8 mouse cellular contexts compared by ENCODE assay signal in genomic region chr17:21534460-21535095, GRCm38 (mm10). TPM values are rescaled to one million over a fixed set of nuclear protein-coding genes. Genes with fewer than 3 reads are reported as not detected.
A peak's percentile ranks its signal among the peaks of the same experiment; 100 is the strongest.
DNase-seq lines count a peak whose midpoint lies in the region; ATAC-seq and TF ChIP-seq lines count a peak whose summit lies in the region.

No protein-coding gene starts in this region.

- no peaks in the 10 kb centered on the region for H3K36me3 ChIP-seq in embryonic facial prominence, embryonic 15.5 days
- no peaks in the 10 kb centered on the region for H3K36me3 ChIP-seq in hindbrain, embryonic 10.5 days
- H3K36me3 ChIP-seq in stomach, postnatal 0 days (ENCODE audit: control insufficient read depth, insufficient read depth, low read length) = no peaks in the 10 kb centered on the region

- peak overlapping the region; percentile 99 for H3K4me3 ChIP-seq in bone marrow macrophage, adult 2 months (ENCODE audit: insufficient read depth, low read length)
- peak overlapping the region; percentile 59 for H3K4me3 ChIP-seq in embryonic facial prominence, embryonic 15.5 days (replicated peaks)
- no peak overlapping the region for H3K4me3 ChIP-seq in hindbrain, embryonic 10.5 days
- H3K4me3 ChIP-seq in stomach, postnatal 0 days (ENCODE audit: low read depth, low read length) = no peak overlapping the region

- peaks cover 26% of the 10 kb centered on the region for H3K4me1 ChIP-seq in bone marrow macrophage, adult 2 months (ENCODE audit: control insufficient read depth, insufficient read depth, low read length)
- H3K4me1 ChIP-seq in embryonic facial prominence, embryonic 15.5 days = peaks cover 19% of the 10 kb centered on the region
- peaks cover 24% of the 10 kb centered on the region for H3K4me1 ChIP-seq in hindbrain, embryonic 10.5 days (replicated peaks)
- no peaks in the 10 kb centered on the region; the same call in 1 of the 2 replicates for H3K4me1 ChIP-seq in stomach, postnatal 0 days (replicated peaks; ENCODE audit: control insufficient read depth, insufficient read depth)

- peak; percentile 77 for DNase-seq in layer of hippocampus, adult 11-12 months (ENCODE audit: low spot score)
- no peak for DNase-seq in layer of hippocampus, postnatal 36 days
- DNase-seq in hindbrain, embryonic 10.5 days (ENCODE audit: low spot score) = peak; percentile 3
- DNase-seq in left cerebral cortex, adult 18-20 months (ENCODE audit: low spot score in 2 of 2) = peak; percentile 17 to 34
- no peak for DNase-seq in stomach, postnatal 0 days (ENCODE audit: low spot score)

- no peak for TF ChIP-seq POLR2A in bone marrow macrophage, adult 2 months (IDR thresholded peaks at IDR 0.05; ENCODE audit: borderline replicate concordance, low read depth, low read length)

- no peak for ATAC-seq in embryonic facial prominence, embryonic 15.5 days (ENCODE audit: insufficient number of reproducible peaks, low FRiP score, low TSS enrichment, low read depth)
- ATAC-seq in megakaryocyte-erythroid progenitor cell, adult 5-6 weeks (replicated peaks; ENCODE audit: low FRiP score, low TSS enrichment, poor library complexity, severe bottlenecking) = peak; percentile 45
- ATAC-seq in stomach, postnatal 0 days (ENCODE audit: low FRiP score, low TSS enrichment) = peak; percentile 57

- no peak for TF ChIP-seq EP300 in stomach, postnatal 0 days (optimal IDR thresholded peaks at IDR 0.05)

- WGBS in embryonic facial prominence, embryonic 15.5 days = 14% methylated on average over 4 of the region's 4 CpGs
- WGBS in hindbrain, embryonic 10.5 days = 22% methylated on average over 4 of the region's 4 CpGs
- WGBS in stomach, postnatal 0 days = 16% methylated on average over 4 of the region's 4 CpGs

- H3K4me2 ChIP-seq in embryonic facial prominence, embryonic 15.5 days (replicated peaks) = peak overlapping the region; percentile 76
- peak overlapping the region; percentile 91 for H3K4me2 ChIP-seq in stomach, postnatal 0 days (replicated peaks; ENCODE audit: low read depth)

- no peaks in the 10 kb centered on the region for H3K9me3 ChIP-seq in embryonic facial prominence, embryonic 15.5 days (replicated peaks)
- H3K9me3 ChIP-seq in hindbrain, embryonic 10.5 days = no peaks in the 10 kb centered on the region
- no peaks in the 10 kb centered on the region for H3K9me3 ChIP-seq in stomach, postnatal 0 days (ENCODE audit: control insufficient read depth, low read length)

- peak overlapping the region; percentile 96 for H3K27ac ChIP-seq in bone marrow macrophage, adult 2 months (ENCODE audit: insufficient read depth, low read depth, low read length)
- peak overlapping the region; percentile 70 for H3K27ac ChIP-seq in embryonic facial prominence, embryonic 15.5 days (replicated peaks)
- H3K27ac ChIP-seq in hindbrain, embryonic 10.5 days = no peak overlapping the region
- H3K27ac ChIP-seq in stomach, postnatal 0 days (replicated peaks) = peak overlapping the region; percentile 83; the same call in 1 of the 2 replicates

- H3K9ac ChIP-seq in embryonic facial prominence, embryonic 15.5 days = no peak overlapping the region
- no peak overlapping the region; the same call in 1 of the 2 replicates for H3K9ac ChIP-seq in stomach, postnatal 0 days (ENCODE audit: low read length)

- no peak for TF ChIP-seq CTCF in bone marrow macrophage, adult 2 months (IDR thresholded peaks at IDR 0.05; ENCODE audit: low read depth, low read length)
- TF ChIP-seq CTCF in stomach, postnatal 0 days (IDR thresholded peaks at IDR 0.05; ENCODE audit: low read depth) = peak; percentile 93

- no peaks in the 10 kb centered on the region for H3K27me3 ChIP-seq in embryonic facial prominence, embryonic 15.5 days
- no peaks in the 10 kb centered on the region for H3K27me3 ChIP-seq in hindbrain, embryonic 10.5 days (ENCODE audit: insufficient read depth, poor library complexity, severe bottlenecking)
- H3K27me3 ChIP-seq in stomach, postnatal 0 days (ENCODE audit: control insufficient read depth, insufficient read depth, low read length) = no peaks in the 10 kb centered on the region

RNA-seq across cellular contexts. Expression of gene Zfp52, which starts 0.8 kb away (rescaled TPM):
- total RNA-seq in layer of hippocampus, postnatal 36 days (2021) = 1 to 10 TPM; 7.5 to 8.9 TPM
- polyA plus RNA-seq in bone marrow macrophage, adult 2 months (2012; ENCODE audit: insufficient read depth, insufficient read length, missing spikeins) = 26.4 and 29.3 TPM in 2 replicates
- polyA plus RNA-seq in embryonic facial prominence, embryonic 15.5 days (2015; fragmentation: Nextera tagmentation; extraction: Ambion mirVana) = 5.0 and 5.4 TPM in 2 replicates
- 1.5 and 2.0 TPM in 2 replicates for polyA plus RNA-seq in hindbrain, embryonic 10.5 days (2016; fragmentation: Nextera tagmentation; extraction: Ambion mirVana)
- total RNA-seq in left cerebral cortex, adult 18-20 months (2021) = 1 to 10 TPM; 6.5 to 7.3 TPM
- 9.9 and 12.8 TPM in 2 replicates for total RNA-seq in megakaryocyte-erythroid progenitor cell, adult 5-6 weeks (2014; fragmentation: Nextera tagmentation)
- total RNA-seq in megakaryocyte-erythroid progenitor cell, adult 5-6 weeks (2017) = 16.9 and 29.6 TPM in 2 replicates
- 3.5 and 3.6 TPM in 2 replicates for polyA plus RNA-seq in stomach, postnatal 0 days (2015; fragmentation: Nextera tagmentation; extraction: Ambion mirVana)

RNA-seq across cellular contexts. Expression of gene Zfp948, which starts 32.2 kb away (rescaled TPM):
- total RNA-seq in layer of hippocampus, postnatal 36 days (2021) = 10 to 100 TPM; 11.8 to 12.7 TPM
- polyA plus RNA-seq in bone marrow macrophage, adult 2 months (2012; ENCODE audit: insufficient read depth, insufficient read length, missing spikeins) = 9.3 and 9.7 TPM in 2 replicates
- 16.7 and 18.8 TPM in 2 replicates for polyA plus RNA-seq in embryonic facial prominence, embryonic 15.5 days (2015; fragmentation: Nextera tagmentation; extraction: Ambion mirVana)
- polyA plus RNA-seq in hindbrain, embryonic 10.5 days (2016; fragmentation: Nextera tagmentation; extraction: Ambion mirVana) = 12.1 and 13.9 TPM in 2 replicates
- total RNA-seq in left cerebral cortex, adult 18-20 months (2021) = 10 to 100 TPM; 12.6 to 13.0 TPM
- 2.0 and 3.8 TPM in 2 replicates for total RNA-seq in megakaryocyte-erythroid progenitor cell, adult 5-6 weeks (2014; fragmentation: Nextera tagmentation)
- total RNA-seq in megakaryocyte-erythroid progenitor cell, adult 5-6 weeks (2017) = 1.6 and 4.6 TPM in 2 replicates
- 10.4 and 11.1 TPM in 2 replicates for polyA plus RNA-seq in stomach, postnatal 0 days (2015; fragmentation: Nextera tagmentation; extraction: Ambion mirVana)

RNA-seq across cellular contexts. Expression of gene Zfp53, which starts 45.8 kb away (rescaled TPM):
- total RNA-seq in layer of hippocampus, postnatal 36 days (2021) = 1 to 10 TPM; 4.3 to 4.7 TPM
- polyA plus RNA-seq in bone marrow macrophage, adult 2 months (2012; ENCODE audit: insufficient read depth, insufficient read length, missing spikeins) = 13.5 and 13.8 TPM in 2 replicates
- polyA plus RNA-seq in embryonic facial prominence, embryonic 15.5 days (2015; fragmentation: Nextera tagmentation; extraction: Ambion mirVana) = 10.1 and 10.8 TPM in 2 replicates
- 6.3 and 9.6 TPM in 2 replicates for polyA plus RNA-seq in hindbrain, embryonic 10.5 days (2016; fragmentation: Nextera tagmentation; extraction: Ambion mirVana)
- 1 to 10 TPM; 4.7 to 4.9 TPM for total RNA-seq in left cerebral cortex, adult 18-20 months (2021)
- 2.8 and 6.3 TPM in 2 replicates for total RNA-seq in megakaryocyte-erythroid progenitor cell, adult 5-6 weeks (2014; fragmentation: Nextera tagmentation)
- 3.6 and 6.2 TPM in 2 replicates for total RNA-seq in megakaryocyte-erythroid progenitor cell, adult 5-6 weeks (2017)
- polyA plus RNA-seq in stomach, postnatal 0 days (2015; fragmentation: Nextera tagmentation; extraction: Ambion mirVana) = 8.8 and 9.3 TPM in 2 replicates

Comparison
In these comparisons a context has a peak if more than half of its experiments do, and no peak if none do; other contexts are left out.
1. DNase-seq: peak in layer of hippocampus, adult 11-12 months (single experiment), hindbrain, embryonic 10.5 days (single experiment) and left cerebral cortex, adult 18-20 months (2 of 2); none in layer of hippocampus, postnatal 36 days (0 of 2) and stomach, postnatal 0 days (single experiment).
2. H3K4me3 ChIP-seq: peak in bone marrow macrophage, adult 2 months (single experiment) and embryonic facial prominence, embryonic 15.5 days (single experiment); none in hindbrain, embryonic 10.5 days (single experiment) and stomach, postnatal 0 days (single experiment).